Mouse (Mus musculus): ENCODE measurements around the gene Lemd1.

Lemd1 gene

DNA sequence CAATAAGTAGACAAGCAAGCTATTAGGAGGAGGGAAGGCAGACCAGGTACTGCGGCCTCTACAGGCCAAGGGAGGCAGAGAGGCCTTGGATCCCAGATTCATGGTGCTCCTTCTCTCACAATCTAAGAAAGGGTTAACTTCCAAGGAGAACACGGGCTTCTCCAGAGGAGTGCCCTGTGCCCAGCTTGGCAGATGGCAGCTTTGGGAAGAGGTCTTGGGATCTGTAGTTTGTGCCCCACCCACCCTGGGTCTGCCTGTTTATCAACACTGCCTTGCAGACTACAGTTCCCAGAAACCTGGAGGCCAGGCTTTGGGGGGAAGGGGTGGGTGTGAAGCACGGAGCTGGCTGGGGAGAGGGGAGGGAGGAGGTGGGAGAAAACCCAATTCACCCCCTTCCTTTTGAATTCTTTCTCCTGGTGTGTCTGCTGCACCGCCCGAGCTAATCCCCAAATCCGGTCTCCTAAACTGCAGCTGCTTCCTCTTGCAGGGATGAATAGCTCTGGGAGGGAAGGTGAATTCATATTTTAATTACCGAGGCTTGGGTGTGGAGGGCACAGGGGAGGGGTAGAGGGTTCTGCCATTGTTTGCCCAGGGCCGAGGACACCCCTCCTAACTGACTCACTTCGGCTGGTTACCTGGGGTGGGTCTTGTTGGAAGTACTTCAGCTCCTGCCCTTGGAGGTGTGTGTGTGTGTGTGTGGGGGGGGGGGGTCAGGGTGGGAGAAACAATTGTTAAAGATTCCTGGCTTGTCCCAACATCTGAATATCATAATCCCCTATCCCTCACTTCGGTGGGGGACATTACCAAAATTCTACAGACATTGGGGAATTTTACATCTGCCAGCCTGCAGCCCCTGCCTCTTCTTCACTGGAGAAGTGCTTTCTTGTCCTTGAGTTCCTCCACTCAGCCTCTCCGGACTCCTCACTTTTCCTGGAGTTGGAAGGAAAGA lies 9.6 kb downstream of the Lemd1 start:
- DNase-seq (ENCODE audit: low spot score in 2 of 2) = peak in 1 of 2 experiments; percentile 57

GRCm38 (mm10) chr1:132201511-132201860 lies 10.3 kb downstream of the Lemd1 start:
- no peak for DNase-seq (ENCODE audit: low spot score in 2 of 2)

GRCm38 (mm10) chr1:132201936-132202335 lies 10.7 kb downstream of the Lemd1 start:
- DNase-seq (ENCODE audit: low spot score in 2 of 2) = no peak

GRCm38 (mm10) chr1:132202771-132203170 lies 11.5 kb downstream of the Lemd1 start:
- no peak for DNase-seq (ENCODE audit: low spot score in 2 of 2)

DNA sequence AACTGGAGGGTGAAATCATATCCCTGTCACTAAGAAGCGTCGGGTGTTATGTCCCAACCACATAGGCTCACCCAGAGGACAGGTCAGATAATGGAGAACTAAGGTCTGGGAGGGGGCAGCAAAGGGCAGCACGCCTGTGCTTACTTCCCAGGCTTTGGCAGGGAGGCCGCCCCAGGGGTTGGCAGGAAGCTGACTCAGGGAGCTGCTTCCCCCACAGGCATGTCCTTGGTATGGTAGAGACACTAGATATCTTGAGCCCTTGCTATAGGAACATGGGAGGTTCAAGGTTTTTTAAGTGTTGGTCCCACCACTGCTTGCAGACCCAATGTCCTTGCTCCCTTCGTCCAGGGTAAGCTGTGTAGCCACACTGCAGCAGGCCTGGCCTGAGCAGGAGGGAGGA lies 14.7 kb downstream of the Lemd1 start:
- no peak for DNase-seq (ENCODE audit: low spot score in 2 of 2)

DNA sequence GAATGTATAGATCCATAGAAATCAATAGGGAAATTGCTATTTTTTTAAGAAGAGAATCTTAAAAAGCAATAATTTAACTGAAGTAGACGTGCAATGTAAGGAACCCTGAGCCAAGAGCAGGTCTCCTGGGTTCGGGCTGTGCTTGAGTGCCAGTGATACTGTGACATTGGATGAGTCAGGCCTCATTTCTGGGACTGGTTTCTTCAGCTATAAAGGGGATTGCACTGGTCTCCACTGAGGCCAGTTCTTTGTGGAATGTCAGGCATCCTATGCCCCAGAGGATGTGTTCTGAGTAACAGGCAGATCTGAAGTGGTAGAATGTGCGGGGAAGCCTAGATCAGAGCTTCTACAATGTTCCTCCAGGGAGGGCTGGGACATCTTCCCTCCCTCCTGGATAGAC lies 15.6 kb downstream of the Lemd1 start:
- DNase-seq (ENCODE audit: low spot score in 2 of 2) = no peak

GRCm38 (mm10) chr1:132208154-132208553 lies 16.9 kb downstream of the Lemd1 start:
- no peak for DNase-seq (ENCODE audit: low spot score in 2 of 2)

- DNase-seq (ENCODE audit: low spot score in 2 of 2) = no peak
Observed at GRCm38 (mm10) chr1:132209400-132209799, 18.2 kb downstream of the Lemd1 start.

DNA sequence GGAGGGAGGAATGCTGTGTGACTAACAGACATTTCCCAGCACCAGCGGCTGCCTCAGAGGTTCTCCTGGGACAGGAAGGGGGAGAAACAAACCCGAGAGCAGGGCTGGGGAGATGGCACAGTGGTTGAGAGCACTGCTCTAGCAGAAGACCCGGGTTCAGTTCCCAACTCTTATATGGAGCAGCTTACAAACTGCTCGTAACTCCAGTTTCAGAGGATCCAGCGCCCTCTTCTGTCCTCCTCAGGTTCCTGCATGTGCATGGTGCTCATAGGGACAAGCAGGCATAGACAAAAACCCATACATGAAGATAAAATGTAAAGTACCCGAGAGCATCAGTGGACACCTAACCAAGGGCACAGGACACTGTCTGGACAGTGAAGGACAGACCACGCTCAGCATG lies 19.7 kb downstream of the Lemd1 start:
- no peak for DNase-seq (ENCODE audit: low spot score in 2 of 2)

DNA sequence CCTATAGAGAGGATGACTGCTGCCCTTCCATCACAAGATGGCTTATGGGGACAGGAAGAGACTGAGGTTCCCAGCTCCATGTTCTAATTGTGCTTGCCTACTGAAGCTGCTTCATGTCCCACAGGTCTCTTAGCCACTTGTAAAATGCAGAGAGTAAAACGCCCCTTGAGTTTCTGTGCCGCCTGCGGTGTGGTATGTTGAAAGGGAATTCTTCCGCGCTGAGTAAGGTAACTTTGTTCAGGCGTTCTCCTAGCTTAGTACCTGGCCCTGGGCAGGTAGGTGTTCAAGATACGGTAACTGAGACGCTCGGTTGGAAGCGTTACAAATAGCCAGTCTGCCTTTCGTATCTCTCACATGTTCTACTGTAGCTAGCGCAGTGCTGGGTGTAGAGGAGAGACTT lies 20.4 kb downstream of the Lemd1 start:
- no peak for DNase-seq (ENCODE audit: low spot score in 2 of 2)

DNA sequence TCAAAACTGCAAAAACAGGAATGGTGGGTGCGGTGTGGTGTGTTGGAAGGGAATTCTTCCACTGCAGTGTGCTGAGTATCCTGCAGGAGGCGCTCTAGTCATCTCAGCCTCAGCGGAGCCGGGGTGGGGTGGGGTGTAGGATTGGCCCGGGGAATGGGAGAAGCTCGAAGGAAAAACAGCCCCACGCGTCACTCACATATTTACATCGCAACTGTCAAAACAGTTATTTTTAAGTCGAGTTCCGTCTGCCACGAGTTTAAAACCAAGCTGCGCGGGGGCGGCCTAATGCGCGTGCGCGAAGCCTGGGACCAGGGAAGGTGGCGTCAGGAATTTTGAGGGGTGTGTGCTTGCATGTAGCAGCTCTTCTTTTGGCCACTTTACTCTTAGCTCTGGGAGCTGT lies 21.0 kb downstream of the Lemd1 start:
- peak; percentile 79 to 80 for DNase-seq (ENCODE audit: low spot score in 2 of 2)

- DNase-seq (ENCODE audit: low spot score in 2 of 2) = no peak
Observed at GRCm38 (mm10) chr1:132213076-132213475, 21.8 kb downstream of the Lemd1 start.

DNA sequence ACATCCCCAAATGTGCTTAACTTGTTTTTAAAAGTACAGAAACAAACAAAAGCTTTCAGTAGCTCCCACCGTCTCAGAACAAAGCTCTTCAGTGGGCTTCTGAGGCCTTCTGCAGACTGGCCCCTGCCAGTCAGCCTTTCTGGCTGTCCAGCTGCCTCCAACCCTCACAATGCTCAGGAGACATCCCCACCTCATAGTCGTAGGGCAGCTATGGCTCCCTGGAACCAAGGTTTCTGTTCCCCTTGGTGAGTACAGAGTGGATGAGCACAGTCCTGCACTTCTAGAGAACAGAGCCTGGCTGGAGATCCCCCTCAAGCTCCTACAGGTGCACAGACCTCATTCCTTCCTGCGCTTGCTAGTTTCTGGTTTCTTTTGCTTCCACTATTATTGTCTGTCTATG lies 25.0 kb downstream of the Lemd1 start:
- no peak for DNase-seq (ENCODE audit: low spot score in 2 of 2)

- DNase-seq (ENCODE audit: low spot score in 2 of 2) = no peak
Observed at GRCm38 (mm10) chr1:132221627-132222026, 30.4 kb downstream of the Lemd1 start.

GRCm38 (mm10) chr1:132222166-132222565 lies 30.9 kb downstream of the Lemd1 start:
- no peak for DNase-seq (ENCODE audit: low spot score in 2 of 2)

DNA sequence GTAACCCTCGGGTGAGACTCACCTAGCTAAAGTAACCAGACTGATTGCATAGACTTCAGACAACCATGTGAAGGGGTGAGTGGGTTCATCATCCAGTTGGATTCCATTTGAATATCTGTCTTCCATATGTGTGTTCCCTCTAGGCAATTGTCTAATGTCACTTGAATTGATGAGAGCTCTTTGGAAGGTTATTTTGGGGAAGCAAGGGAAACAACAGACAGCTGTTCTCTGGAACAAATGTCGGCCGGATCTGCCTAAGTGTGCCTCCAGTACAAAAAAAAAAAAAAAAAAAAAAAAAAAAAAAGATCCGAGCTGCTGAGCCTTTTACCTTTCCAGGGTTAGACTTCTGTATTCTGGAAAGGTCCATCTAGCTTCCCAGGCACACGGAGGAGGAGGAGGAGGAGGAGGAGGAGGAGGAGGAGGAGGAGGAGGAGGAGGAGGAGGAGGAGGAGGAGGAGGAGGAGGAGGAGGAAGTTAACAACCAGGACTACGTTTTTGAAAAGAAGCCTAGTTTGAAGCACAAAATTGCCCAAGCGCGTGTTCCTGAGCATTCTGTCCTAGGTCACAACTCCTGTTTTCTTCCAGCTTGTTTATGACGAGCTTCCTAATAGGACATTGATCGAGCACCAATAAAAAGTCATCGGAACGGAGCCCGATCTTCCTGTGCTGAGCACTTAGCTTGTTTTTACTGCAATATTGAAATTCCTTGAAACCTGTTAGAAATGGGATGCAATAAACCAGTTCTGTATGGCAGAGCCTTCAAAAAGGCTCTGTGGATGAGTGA lies 35.3 kb downstream of the Lemd1 start:
- DNase-seq (ENCODE audit: low spot score in 2 of 2) = no peak

- no peak for DNase-seq (ENCODE audit: low spot score in 2 of 2)
Observed at GRCm38 (mm10) chr1:132229667-132230066, 38.4 kb downstream of the Lemd1 start, which contains the start of gene Gm10188. Gm10188 (minus strand) TSS chr1:132229767.

DNA sequence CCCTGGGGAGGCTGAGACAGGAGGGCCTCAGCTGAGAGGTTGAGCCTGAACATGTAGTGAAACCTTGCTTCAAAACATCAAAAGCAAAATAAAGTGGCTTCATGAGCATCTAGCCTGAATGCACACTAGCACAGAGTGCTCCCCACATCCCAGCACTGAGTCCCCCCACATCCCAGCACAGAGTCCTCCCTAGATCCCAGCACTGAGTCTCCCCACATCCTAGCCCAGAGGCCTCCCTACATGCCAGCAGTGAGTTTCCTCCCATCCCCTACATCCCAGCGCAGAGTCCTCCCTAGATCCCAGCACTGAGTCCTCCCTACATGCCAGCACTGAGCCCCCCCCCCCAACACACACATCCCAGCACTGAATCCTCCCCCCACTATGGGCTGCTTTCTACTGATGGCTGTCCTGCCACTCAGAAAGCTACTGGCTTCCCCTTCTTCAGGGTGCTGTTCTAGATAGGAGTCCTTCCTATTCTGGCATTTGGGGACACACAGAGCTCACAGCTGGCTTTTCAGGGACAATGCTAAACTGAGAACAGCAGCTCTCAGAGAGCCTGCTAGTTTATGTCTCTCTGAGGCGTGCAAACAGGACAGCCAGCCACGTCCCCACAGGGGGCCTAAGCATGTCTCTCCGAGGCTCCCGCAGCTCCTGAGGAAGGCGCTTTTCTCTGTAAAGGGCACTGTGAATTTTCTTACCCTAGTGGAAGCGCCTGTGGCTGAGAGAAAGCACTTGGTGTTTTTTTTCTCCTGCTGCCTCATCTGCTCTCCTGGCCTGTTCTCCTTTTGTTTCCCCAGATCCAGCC lies 40.4 kb downstream of the Lemd1 start:
- no peak for DNase-seq (ENCODE audit: low spot score in 2 of 2)

- DNase-seq (ENCODE audit: low spot score in 2 of 2) = no peak
Observed at GRCm38 (mm10) chr1:132233566-132233965, 42.3 kb downstream of the Lemd1 start.

DNA sequence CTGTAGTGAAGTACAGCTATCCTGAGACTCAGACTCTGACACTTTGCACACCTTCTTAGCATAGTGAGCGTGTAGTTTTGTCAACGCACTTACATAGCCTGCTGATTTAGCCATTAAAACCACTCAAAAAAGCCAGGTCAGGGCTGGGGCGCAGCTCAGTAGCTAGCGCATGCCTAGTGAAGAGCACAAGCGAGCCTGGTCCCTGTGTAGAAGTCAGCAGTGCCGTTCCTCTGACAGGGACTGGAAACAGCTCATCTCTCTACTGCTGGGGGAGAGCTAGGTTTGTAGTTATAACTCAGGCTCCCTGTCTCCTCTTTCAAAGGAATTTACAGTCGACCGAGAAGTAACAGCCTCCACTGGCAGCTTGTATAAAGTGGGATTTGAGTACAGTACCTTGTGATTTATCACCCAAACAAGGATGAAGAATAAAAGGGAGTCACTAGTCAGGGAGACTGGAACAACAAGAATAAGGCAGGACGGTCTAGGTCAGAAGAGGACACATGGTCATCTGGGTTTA lies 43.6 kb downstream of the Lemd1 start:
- no peak for DNase-seq (ENCODE audit: low spot score in 2 of 2)

- peak; percentile 51 to 52 for DNase-seq (ENCODE audit: low spot score in 2 of 2)
Observed at GRCm38 (mm10) chr1:132237585-132238159, 46.4 kb downstream of the Lemd1 start.

All from frontal cortex, postnatal 25 days (tissue).